In the genomic region with DNA sequence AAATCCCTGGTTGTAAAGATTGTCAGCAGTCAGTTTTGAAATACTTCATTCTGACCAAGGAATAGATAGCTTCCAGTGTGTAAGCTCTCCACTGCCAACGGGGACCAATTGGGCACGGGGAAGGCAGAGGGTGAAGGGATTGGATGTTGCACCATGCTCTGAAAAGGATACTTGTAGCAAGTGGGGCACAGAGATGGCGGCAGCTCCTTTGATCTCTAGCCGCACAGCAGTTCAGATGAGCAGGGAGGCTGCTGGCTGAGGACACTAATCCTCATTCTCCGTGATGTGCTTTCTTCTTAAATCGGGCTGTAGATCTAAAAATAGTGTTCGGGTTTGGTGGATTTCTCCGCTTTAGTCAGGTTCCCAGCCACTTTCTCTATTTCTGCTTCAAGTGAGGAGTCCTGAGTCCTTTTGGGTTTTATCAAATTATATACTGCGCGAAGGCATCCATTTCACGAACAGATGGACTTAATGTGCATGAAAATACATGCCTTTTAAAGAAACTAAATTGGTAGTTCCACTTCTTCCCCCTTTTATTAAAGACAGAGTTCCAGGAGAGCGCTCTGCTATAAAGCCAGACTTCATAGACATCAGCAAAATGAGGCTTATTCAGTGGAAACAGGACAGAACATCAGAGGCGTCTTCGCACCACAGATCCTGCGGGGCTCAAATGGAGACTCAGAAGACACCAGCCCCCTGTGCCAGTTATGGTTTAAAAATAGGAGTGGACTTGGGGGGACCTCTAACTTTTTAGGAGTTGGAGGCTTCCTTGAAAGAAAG, we compare ENCODE assay signal across 13 mouse cellular contexts.
DNase-seq lines count a peak whose midpoint lies in the region; ATAC-seq and TF ChIP-seq lines count a peak whose summit lies in the region.
"Had no signal": no experiment of that assay in that cellular context is flagged by ENCODE, and none has a peak within 500 bp of the region (broad histone marks: within the 10 kb centered on the region; RNA-seq: fewer than 3 reads in every experiment).

No protein-coding gene starts in this region.

- WGBS in neural tube, embryonic 15.5 days: 45% methylated on average over 15 of the region's 15 CpGs
- WGBS in limb, embryonic 14.5 days: 41% methylated on average over 15 of the region's 15 CpGs

- no peaks in the 10 kb centered on the region for H3K36me3 ChIP-seq in neural tube, embryonic 15.5 days
- H3K36me3 ChIP-seq in limb, embryonic 14.5 days (ENCODE audit: control insufficient read depth, insufficient read depth, low read length): no peaks in the 10 kb centered on the region
- no peaks in the 10 kb centered on the region for H3K36me3 ChIP-seq in splenic B cell, adult 2 months (ENCODE audit: control insufficient read depth, insufficient read depth, low read length, poor library complexity, severe bottlenecking)
- H3K36me3 ChIP-seq: intestine, embryonic 15.5 days; neural tube, embryonic 12.5 days had no signal

- H3K27ac ChIP-seq in neural tube, embryonic 15.5 days (replicated peaks): 0 out of 2 replicates have a peak overlapping the region, but pooled peaks have one; percentile 28
- H3K27ac ChIP-seq in limb, embryonic 14.5 days (replicated peaks; ENCODE audit: low read depth, low read length): no peak overlapping the region
- H3K27ac ChIP-seq in gastrocnemius, adult 2 months: no peak overlapping the region
- H3K27ac ChIP-seq: intestine, embryonic 15.5 days; liver, embryonic 14.5 days; neural tube, embryonic 12.5 days; stomach, postnatal 0 days had no signal

- no peak overlapping the region for H3K4me3 ChIP-seq in neural tube, embryonic 15.5 days (replicated peaks)
- H3K4me3 ChIP-seq in limb, embryonic 14.5 days (replicated peaks; ENCODE audit: low read length): no peak overlapping the region
- H3K4me3 ChIP-seq in gastrocnemius, adult 2 months: no peak overlapping the region
- H3K4me3 ChIP-seq: intestine, embryonic 15.5 days; neural tube, embryonic 12.5 days had no signal

- DNase-seq in frontal cortex, postnatal 10 days (ENCODE audit: low spot score in 2 of 2): no peak
- DNase-seq in neural tube, embryonic 10.5 days (ENCODE audit: extremely low spot score, low spot score): no peak
- peak; percentile 44 for DNase-seq in limb, embryonic 14.5 days (ENCODE audit: low spot score)
- DNase-seq in splenic B cell, adult 2 months (ENCODE audit: low read depth, low spot score): peak; percentile 7
- DNase-seq in gastrocnemius, adult 2 months: no peak
- DNase-seq in kidney, adult 18-20 months: no peak
- DNase-seq: gastrocnemius, postnatal 36 days had no signal

- H3K4me2 ChIP-seq in neural tube, embryonic 15.5 days: no peak overlapping the region
- no peak overlapping the region for H3K4me2 ChIP-seq in limb, embryonic 14.5 days (replicated peaks; ENCODE audit: low read depth, low read length, severe bottlenecking)
- H3K4me2 ChIP-seq: intestine, embryonic 15.5 days; neural tube, embryonic 12.5 days had no signal

- no peaks in the 10 kb centered on the region for H3K27me3 ChIP-seq in neural tube, embryonic 15.5 days (replicated peaks)
- H3K27me3 ChIP-seq in limb, embryonic 14.5 days (ENCODE audit: control insufficient read depth, insufficient read depth, low read length): no peaks in the 10 kb centered on the region
- no peaks in the 10 kb centered on the region for H3K27me3 ChIP-seq in splenic B cell, adult 2 months (ENCODE audit: control insufficient read depth, insufficient read depth, low read length, poor library complexity, severe bottlenecking)
- H3K27me3 ChIP-seq: intestine, embryonic 15.5 days; neural tube, embryonic 12.5 days had no signal

- H3K9me3 ChIP-seq in neural tube, embryonic 15.5 days (replicated peaks): no peaks in the 10 kb centered on the region
- H3K9me3 ChIP-seq in limb, embryonic 14.5 days (ENCODE audit: control insufficient read depth, low read length): no peaks in the 10 kb centered on the region
- H3K9me3 ChIP-seq: intestine, embryonic 15.5 days; neural tube, embryonic 12.5 days had no signal

- H3K4me1 ChIP-seq in neural tube, embryonic 15.5 days: 0 out of 2 replicates have a peak, but pooled peaks cover 7% of the 10 kb centered on the region
- H3K4me1 ChIP-seq in limb, embryonic 14.5 days (ENCODE audit: control insufficient read depth, insufficient read depth, low read length): no peaks in the 10 kb centered on the region; the same call in 1 of the 2 replicates
- H3K4me1 ChIP-seq: intestine, embryonic 15.5 days; neural tube, embryonic 12.5 days had no signal

- ATAC-seq in frontal cortex, adult (ENCODE audit: low TSS enrichment): peak; percentile 84
- ATAC-seq in neural tube, embryonic 15.5 days (ENCODE audit: low FRiP score): no peak
- ATAC-seq in limb, embryonic 14.5 days (ENCODE audit: low FRiP score, low read depth): no peak
- ATAC-seq: intestine, embryonic 15.5 days had no signal

- TF ChIP-seq CTCF in gastrocnemius, adult 2 months (IDR thresholded peaks at IDR 0.05): no peak

- no peak for TF ChIP-seq POLR2A in limb, embryonic 14.5 days (IDR thresholded peaks at IDR 0.05; ENCODE audit: borderline replicate concordance, extremely low read depth, insufficient read depth, insufficient read length)

- intact Hi-C loops in gastrocnemius, adult 2 months (cut with DNase I): no loop called here

- H3K9ac ChIP-seq in neural tube, embryonic 15.5 days (replicated peaks): no peak overlapping the region
- no peak overlapping the region for H3K9ac ChIP-seq in limb, embryonic 14.5 days (ENCODE audit: low read depth, low read length, severe bottlenecking)
- H3K9ac ChIP-seq: intestine, embryonic 15.5 days; liver, embryonic 14.5 days; neural tube, embryonic 12.5 days had no signal

Comparison
In these comparisons a context has a peak if more than half of its experiments do, and no peak if none do; other contexts are left out.
1. DNase-seq: peak in limb, embryonic 14.5 days (single experiment) and splenic B cell, adult 2 months (single experiment); none in frontal cortex, postnatal 10 days (0 of 2), neural tube, embryonic 10.5 days (single experiment), gastrocnemius, adult 2 months (single experiment) and kidney, adult 18-20 months (single experiment).